Mouse (Mus musculus): Measurements from ENCODE around the gene Cox10.

Cox10 gene

GRCm38 (mm10) chr11:63918321-63919105 lies 160.8 kb downstream of the Cox10 start:
- CTCF ChIA-PET: no interaction called here

- CTCF ChIA-PET: no interaction called here
These were observed 161.7 kb downstream of the Cox10 start for GRCm38 (mm10) chr11:63917561-63917960.

- CTCF ChIA-PET: interaction anchor here (0.8 kb wide), 1 partner anchor 10 kb away, joined by 8 read pairs; no protein-coding TSS in a partner anchor
These were observed 164.9 kb downstream of the Cox10 start for GRCm38 (mm10) chr11:63914388-63914787.

- CTCF ChIA-PET: no interaction called here
These were observed 165.3 kb downstream of the Cox10 start for GRCm38 (mm10) chr11:63913936-63914335.

Data from spleen, embryonic (tissue).